Mouse (Mus musculus) WW6 (cell line): ENCODE measurements around the gene Hnrnpll.

Experiments used
- DNase-seq: peaks from one replicate; pipeline ENCODE4 v3.0.0-alpha.2; 2013; ENCODE audit warnings: low read depth, low spot score

Gene Hnrnpll

DNA sequence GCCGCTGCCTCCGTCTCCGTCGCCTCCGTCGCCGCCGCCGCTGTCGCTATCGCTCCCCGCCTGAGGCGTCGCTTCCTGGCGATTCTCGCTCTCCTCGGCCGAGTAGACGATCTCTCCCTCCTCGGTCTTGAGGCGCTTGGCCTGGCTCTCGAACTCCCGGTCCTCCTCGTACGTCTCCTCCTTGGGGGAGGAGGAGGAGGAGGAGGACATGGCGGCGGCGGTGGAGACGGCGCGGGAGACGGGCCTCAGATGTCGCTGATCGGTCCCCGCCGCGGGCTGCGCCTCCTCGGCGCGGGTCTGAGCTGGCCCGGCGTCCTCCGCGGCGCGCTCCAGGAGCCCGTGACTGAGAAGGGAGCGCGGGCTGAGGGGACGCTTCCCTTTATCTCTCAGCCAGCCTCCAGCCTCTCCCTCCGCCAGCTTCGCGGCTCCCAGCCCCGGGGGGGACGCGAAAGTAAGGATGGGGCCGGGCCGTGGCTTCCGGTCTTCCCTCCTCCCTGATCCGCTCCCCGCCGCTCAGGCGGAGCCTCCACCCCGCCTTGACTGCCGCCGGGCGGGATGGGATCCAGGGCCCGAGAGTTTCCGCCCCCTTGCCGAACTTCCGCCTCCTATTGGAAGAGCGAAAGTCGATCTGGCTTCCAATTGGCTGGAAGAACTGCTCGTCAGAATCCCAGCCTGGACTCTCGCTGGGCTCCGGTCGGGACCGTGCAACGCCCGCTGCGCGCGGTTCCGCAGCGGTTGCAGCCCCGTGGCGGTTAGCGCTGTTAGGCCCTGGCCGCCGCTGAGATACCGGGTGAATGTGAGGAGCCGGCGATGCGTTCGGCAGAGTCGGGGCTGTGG, at the start of gene Hnrnpll:
Gene Hnrnpll, minus strand, starts transcription at position 552 of the 837 bp plus-strand sequence.
- DNase-seq: peak; percentile 89

DNA sequence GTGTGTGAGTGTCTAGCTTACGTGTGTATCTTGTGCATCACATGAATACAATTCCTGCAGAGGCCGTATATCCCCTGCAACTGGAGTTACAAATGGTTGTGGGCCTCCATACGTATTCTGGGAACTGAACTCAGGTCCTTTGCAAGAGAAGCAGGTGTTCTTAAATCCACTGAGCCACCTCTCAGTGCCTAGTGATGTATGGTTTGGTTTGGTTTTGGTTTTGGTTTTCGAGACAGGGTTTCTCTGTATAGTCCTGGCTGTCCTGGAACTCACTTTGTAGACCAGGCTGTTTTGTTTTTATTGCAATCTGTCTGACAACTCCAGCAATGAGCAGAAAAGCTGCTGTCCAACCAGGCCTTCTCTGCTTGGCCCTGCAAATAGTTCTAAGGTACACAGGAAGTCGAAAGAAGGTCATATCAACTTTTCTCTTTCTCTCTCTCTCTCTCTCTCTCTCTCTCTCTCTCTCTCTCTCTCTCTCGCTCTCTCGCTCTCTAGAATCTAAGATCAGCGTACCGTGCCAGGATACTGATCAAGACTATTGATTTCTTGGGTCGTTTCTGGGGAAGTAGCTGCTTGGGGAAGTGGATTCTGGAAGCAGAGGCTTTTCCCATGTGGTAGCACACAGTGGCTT, 43.3 kb upstream of the Hnrnpll start:
- no peak for DNase-seq

DNA sequence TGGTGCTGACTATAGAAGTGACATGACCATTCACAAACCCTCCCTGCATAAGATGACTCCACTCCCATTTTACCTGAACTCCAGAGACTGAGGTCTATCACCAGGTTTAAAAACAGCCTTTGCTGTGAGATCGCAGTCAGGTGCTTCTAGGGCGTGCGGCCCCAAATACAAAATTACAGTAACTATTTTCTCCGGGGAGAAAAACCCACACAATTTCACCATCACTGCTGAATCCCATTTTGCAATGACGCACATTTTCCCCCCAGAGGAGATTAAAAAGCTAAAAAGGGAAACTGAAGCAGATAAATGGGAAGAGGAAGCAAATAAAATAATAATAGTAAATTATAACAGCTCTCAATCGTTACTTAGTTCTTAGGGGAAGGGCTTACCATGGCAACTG, 37.7 kb upstream of the Hnrnpll start:
- DNase-seq: no peak

DNA sequence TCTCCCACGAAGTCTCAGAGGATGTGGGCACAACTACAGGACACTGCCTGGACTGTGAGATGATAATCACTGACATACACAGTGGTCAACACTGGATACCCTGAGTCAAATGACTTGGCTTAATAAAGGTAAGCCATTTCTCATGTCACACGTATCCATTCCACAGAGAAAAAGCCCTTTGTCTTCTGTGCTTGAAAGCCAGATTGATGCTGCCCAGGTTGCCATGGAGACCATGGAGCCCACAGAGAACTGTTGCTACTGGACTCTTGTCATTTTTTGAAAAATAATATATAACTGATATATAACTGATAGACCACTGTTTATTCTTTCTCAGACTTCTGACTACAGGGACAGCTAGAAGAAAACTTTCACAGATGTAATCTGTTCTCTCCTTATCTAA, 35.1 kb upstream of the Hnrnpll start:
- DNase-seq: no peak

DNA sequence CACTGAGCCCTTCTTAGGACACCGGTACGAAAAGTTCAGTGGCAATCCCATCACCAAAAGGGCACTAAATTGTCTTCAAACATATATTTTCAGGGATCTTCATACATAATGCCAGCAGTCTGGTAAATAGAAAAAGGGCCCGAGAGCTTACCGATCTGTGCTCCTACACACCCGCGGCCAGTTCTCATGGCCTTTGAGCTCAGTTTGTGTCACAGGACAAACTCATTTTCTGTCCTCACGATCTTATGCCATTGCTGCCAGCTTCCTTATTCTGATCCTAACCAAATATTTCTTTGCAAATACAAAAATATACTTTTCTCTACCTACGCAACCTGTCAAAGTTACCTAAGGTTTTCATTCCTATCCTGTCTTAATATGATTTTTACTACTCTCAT, 34.6 kb upstream of the Hnrnpll start:
- DNase-seq: no peak

DNA sequence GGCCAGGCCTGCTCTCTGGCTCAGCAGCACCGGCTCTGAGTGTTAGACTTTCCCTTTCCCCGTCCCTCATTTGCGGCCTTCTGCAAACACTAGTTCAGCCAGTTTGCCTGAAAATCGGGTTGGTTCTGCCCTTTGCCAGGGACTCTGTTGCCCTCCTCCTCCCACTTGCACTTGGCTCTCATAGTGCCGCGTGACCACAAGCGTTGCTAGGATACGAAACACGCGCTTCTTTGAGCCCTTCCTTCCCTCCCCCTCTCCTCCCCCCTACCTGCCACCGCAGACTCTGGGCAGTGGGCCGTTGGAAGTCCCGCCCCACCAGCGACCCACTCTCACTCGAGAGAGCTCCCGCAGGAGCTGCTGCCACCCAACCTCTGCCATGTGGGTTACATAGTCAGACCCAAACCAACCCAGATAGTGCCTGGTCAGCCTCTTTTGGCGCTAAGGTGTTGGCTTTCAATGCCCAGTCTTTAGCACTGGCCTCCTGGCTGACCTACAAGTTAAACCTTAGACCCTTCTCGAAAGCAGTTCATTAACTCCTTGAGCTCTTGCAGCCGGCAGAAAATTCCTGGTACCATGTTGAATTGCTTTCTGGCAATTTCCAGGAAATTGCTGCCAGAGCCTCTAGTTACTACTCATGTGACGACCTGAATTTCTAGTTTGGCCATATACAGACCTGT, 34.0 kb upstream of the Hnrnpll start:
- peak; percentile 29 for DNase-seq

DNA sequence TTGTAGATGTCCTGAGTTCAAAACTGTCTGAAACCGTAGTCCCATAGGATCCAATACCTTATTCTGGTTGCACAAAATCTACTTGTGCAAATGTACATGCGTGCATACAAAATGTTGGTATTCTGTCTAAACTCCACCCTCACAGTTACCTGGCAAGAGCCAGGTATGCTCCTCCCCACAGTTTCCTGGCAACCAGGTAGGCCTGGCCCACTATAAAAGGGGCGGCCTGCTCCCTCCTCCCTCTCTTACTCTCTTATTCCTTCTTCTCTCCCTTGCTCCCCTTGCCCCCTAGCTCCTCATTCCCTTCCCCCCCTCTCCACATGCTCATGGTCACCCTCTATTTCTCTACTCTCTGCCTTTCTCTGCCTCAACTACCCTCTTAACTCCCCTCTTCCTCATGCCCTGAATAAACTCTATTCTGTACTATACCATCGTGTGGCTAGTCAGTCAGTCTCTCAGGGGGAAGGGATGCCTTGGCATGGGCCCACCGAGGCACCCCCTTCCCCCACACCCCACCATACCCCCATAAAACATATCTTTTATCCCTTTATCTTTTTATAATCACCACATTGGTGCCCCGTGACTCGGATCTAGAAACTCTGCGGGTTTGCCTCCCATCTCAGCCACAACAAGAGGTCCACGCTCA, 33.2 kb upstream of the Hnrnpll start:
- no peak for DNase-seq

DNA sequence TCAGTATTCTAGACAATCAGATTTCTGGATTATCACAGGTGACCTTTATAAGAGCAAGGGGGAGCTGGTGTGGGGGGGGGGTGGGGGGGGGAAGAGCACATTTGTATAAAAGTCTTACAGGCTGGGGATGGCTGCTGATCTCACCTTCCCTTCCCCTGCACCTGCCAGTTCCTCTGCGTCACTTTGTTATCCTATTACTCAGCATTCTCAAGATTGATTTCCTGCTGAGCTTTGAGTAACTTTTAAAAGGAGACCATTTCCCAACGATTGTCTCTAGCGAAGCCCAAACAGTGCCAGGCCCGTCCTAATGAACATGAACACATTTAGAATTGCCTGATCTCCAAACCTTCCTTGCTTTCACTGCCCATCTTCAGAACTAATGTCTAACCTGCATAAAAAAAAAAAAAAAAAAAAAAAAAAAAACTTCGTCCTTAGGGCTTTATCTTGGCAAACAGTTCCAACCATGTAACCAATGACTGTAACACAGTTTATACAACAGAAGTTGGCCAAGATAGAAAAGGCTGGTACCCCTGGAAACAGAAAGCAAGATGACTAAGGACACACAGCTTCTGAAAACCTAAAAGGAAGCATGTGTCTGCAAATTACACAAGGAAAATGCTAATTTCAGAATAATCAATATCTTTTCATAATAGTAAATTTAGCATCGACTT, 29.9 kb upstream of the Hnrnpll start:
- DNase-seq: no peak

DNA sequence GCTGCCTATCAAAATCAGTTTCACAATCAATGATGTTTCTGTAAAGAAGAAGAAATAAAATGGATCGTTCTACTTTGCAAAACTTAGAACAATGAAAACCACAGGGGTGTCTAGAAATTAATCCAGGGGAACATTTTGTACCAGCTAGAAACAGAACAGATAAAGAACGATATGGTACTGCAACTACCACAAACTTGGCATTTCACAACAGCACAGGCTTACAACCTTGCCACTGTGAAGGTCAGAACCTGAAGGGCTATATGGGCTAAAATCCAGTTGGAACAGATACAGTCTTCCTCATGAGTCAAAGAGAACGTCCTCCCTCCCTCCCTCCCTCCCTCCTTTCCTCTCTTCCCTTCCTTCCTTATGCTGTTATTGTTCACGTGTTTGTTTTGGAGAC, 28.4 kb upstream of the Hnrnpll start:
- no peak for DNase-seq

DNA sequence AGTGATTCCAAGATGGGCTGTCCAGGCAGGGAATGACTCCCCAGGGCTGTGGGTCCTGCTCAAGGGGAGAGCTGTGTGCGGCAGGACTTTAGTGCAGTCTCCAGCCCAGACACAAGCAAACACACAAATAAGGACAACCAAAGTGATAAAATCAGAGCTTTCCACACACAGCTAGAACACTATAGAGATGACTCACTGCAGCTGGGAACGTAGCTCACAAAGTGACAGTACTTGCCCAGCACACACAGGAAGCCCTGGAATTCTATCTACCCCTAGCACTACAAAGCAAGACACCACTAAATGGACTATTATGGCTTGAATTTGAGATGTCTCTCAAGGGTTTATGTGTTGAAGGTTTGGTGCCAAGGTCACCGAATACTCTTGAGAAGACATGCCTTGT, 26.0 kb upstream of the Hnrnpll start:
- no peak for DNase-seq

DNA sequence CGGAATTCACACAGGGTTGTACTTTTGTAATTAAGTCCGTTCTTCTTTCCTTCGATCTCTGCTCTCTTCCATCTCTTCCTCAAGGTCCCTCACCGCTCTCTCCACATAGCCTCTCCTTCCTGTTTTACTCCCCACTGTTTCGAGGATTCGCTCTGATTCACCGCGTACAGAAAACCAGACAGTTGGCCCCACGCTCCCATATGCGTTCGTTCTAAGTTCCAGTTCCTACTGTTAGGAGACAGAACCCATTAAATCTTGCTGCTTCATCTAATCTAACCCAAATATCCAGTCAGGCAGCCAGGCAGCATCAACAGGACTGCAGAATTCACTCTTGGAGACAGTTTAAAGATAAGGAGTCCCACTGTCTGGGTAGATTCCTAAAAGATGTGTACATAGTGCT, 24.5 kb upstream of the Hnrnpll start:
- no peak for DNase-seq

DNA sequence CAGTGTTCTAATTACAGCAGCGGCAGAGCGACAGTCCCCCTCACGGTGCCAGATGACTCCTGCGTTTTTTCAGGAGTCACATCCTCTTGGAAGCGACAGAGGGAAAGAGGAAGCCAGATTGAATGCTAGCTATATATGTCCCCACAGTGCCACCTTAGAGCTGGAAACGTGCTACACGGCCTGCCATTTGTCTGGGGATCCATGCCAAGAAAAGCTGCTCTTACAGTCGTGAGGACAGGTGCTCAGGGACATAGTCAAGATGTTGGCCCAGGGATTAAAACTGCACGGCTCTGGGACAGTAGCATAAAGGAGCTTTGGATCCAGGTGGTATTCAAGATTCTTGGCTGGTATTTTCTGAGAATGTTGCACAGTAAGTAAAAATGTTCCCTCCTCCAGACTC, 22.3 kb upstream of the Hnrnpll start:
- DNase-seq: no peak

DNA sequence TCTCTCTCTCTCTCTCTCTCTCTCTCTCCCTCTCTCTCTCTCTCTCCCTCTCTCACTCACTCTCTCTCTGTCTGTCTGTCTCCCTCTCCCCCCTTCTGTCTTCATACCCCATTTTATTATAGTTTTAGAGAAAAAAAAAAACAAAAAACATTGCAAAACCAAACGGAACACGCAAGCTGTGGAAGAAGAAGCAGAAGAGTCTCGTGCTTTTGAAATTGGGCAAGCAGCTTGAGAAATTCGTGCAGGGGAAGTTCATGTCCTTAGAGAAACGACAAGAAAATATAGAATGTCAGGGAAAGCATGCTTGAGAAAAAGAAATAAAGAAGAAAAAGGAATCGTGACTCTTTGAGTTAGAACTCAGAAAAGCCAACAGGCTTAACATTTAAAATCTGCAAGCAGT, 21.1 kb upstream of the Hnrnpll start:
- no peak for DNase-seq

DNA sequence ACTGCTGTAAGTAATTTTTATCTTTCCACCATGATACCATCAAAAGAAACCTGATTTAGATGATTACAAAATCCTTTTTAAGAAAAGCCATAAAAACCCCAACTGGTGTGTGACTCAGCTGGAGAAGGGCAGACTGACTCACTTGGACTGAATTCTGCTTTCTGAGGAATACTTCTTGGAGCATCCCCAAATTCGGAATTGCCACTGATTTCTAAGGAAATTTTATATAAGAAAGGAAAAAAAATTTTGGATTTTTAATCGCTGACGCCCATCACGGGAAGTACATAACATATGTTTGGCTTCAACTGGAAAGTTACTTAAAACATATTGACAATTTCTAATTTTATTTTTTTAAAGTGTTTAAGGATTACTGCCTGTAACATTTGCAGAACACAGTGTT, 16.6 kb upstream of the Hnrnpll start:
- no peak for DNase-seq

DNA sequence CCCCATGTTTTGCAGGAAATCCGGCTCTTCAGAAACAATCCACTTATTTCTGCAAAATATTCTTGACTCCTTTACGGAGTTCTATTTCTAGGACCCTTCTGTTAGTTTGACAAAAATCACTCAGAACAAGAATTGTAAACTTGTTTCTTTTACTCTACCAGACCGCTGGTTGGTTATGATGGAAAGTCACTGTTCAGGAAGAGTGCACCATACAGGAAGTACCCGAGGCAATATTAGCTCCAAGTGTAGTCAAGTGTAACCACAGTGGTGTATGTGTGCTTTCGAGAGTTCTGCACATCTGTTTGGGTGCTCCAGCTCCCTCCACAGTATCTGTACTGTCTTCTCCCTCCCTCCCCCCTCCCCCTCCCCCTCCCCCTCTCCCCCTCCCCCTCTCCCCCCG, 5.1 kb upstream of the Hnrnpll start:
- no peak for DNase-seq

DNA sequence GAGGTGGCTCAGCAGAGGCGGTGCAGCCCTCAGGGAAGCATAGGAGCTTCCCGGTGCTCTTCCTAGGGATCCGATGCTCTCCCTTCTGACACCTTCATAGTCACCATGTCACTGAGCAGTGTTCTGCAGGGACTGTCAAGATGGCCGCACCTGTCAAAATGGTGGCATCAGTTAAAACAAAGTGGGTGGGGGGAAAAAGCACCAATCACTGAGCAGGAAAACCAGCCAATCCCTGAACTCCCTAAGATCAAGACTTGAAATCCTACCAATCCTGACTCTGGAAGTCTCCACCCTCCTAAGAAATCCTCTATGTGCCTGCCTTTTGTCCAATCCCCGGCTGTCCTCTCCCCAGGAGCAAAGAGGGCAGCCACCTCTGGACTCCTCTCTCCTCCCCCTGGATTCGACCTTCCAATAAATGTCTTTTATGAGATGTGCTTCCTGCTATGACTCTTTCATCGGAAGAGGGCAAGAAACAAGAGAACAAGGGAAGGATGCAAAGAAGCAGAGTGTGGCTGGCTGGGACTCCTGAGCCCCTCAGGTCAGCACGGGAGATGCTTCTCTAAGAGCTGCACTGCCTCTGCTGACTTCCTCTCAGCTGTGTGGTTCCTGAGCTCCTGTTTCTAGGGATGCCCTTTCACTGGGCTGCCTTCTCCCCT, 1.8 kb upstream of the Hnrnpll start:
- DNase-seq: peak; percentile 42

DNA sequence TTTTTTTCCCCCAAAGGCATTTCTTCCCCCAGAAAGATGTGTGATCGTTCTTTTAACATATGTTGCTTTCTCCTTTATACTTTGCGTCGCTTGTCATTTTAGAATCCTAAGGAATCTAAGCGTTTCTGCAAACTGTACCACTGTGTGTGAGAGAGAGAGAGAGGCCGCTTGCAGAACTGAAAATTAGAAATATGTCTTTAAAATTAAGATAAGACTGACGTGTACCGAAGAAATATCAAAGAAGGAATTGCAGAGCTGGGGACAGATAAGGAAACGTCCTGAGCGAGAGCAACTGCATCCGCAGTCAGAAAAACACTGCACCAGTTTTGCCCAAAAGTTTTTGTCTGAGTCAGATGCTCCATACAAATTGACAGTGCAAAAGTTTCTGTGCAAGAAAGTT, 1.3 kb upstream of the Hnrnpll start:
- DNase-seq: no peak

DNA sequence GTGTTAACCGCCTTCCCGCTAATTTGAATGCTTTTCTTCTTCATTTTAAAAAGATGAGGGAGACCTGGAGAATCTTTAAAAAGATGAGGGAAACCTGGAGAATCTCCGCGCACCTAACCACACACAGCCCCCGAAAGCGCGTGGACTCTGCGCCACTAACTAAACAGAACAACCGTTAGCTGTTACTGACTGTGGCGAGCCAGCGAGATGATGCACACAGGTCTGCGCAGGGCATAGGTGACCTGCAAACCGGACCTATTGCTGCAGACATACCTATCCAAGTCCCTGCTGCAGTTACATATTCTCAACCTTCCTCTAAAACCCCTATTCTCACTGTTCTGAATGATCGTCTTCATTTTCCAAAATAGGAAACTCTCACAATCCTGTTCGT, 481 bp upstream of the Hnrnpll start:
- no peak for DNase-seq

DNA sequence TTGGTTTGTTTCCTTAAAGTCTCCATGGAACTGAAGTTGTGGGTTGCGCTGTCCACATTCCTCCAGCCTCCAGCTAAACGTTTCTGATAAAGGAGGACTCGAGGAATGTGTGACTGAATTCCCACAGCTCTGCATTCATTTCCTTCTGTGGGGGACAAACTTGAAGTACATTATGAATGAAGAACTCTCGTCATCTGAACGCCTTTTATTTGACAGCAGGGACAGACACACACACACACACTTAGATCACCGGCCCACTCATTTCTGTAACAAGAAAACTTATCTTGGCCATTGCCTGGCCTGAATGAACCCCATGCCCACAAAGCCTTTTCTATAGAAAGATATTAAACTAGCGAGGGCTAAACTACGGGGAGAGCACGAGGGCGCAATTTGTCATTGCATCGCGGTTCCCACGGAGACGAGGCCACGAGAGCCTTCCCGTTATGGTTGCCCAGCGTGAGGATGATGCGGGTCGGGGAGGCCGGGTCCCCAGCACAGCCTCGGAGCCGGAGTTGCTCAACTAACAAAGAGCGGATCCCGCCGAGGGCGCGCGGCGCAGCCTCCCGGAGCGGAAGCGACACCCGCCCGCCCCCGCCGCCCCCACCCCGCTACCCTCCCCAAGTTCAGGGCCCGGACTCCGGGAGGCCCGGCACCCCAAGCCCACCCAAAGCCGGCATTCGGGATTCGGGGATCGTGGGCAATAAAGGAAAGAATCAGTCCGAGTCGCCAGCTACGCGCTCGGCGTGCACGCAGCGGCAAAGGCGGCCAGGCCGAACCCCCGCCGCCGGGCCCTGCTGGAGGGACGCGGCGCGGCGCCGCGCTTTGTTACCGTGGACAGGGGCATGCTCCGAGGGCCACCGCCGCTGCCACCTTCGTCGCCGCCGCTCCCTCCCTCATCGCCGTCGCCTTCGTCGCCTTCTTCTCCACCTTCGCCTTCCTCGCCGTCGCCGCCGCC, 1.0 kb downstream of the Hnrnpll start:
- no peak for DNase-seq

DNA sequence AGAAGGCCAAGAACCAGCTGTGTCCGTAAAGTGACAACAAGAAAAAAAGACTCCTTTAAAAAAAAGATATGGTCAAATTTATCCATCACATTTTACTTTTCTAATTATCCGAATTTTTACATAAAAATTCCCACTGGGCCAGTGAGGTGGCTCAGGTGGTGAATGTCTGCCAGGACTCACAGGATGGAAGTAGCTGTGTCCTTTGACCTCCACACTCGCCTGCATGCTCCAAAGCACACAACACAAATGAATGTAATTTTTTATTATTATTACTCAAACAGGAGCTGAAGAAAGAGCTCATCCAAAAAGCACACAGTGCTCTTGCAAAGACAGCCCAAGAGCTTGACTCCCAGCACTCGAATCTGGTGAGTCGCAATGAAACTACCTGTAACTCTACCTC, 2.0 kb downstream of the Hnrnpll start:
- DNase-seq: no peak
